Mouse (Mus musculus) cerebellum, postnatal 25 days (tissue): ENCODE data around the gene Srsf5.

Experiments used
- DNase-seq, 2 experiments: peaks; one replicate each; pipeline ENCODE4 v3.0.0; 2021; ENCODE audit warnings: mixed read lengths in 2 of 2

Gene Srsf5

GRCm38 (mm10) chr12:80998528-80999221 lies 53.4 kb downstream of the Srsf5 start:
- no peak for DNase-seq
